Mouse (Mus musculus) intestine, embryonic 16.5 days (tissue): ENCODE results near the gene Stat3. TPM values are rescaled to one million over a fixed set of nuclear protein-coding genes. Genes with fewer than 3 reads are reported as not detected.

Experiments used
- ATAC-seq: fragments of 200-750 bp; cut with Nextera tagmentation; 2 replicates; pipeline ENCODE4 v1.8.0; 2017; ENCODE audit warnings: moderate TSS enrichment, moderate library complexity
- H3K27ac ChIP-seq: fragments of 300-500 bp; sonication (generic); 2 replicates; pipeline ENCODE4 v1.5.1; 2014; ENCODE audit warnings: mild to moderate bottlenecking, low read length
- H3K27me3 ChIP-seq: fragments of 300-500 bp; sonication (generic); replicated peaks from 2 replicates; pipeline ENCODE4 v1.6.1; 2014; ENCODE audit warnings: low read length, control low read depth, mixed read lengths; ENCODE audit not compliant: control insufficient read depth, insufficient read depth
- H3K36me3 ChIP-seq: fragments of 300-500 bp; sonication (generic); 2 replicates; pipeline ENCODE4 v1.6.1; 2014; ENCODE audit warnings: low read length, control low read depth; ENCODE audit not compliant: control insufficient read depth, insufficient read depth
- H3K4me1 ChIP-seq: fragments of 300-500 bp; sonication (generic); 2 replicates; pipeline ENCODE4 v1.6.1; 2014; ENCODE audit warnings: low read length, control low read depth, mixed read lengths; ENCODE audit not compliant: control insufficient read depth, insufficient read depth
- H3K4me2 ChIP-seq: fragments of 300-500 bp; sonication (generic); 2 replicates; pipeline ENCODE4 v1.6.1; 2014; ENCODE audit warnings: low read depth, low read length, control low read depth
- H3K4me3 ChIP-seq: fragments of 300-500 bp; sonication (generic); 2 replicates; pipeline ENCODE4 v1.5.1; 2014; ENCODE audit warnings: mild to moderate bottlenecking, low read length
- H3K9ac ChIP-seq: fragments of 300-500 bp; sonication (generic); 2 replicates; pipeline ENCODE4 v1.6.1; 2014; ENCODE audit warnings: low read depth, low read length
- H3K9me3 ChIP-seq: fragments of 300-500 bp; sonication (generic); 2 replicates; pipeline ENCODE4 v1.6.1; 2016; ENCODE audit warnings: low read length, control low read depth; ENCODE audit not compliant: control insufficient read depth
- WGBS: fragments of 180-500 bp; shearing (Covaris S2); extraction: QIAGEN DNeasy Blood & Tissue Kit; methylation state at CpG from one replicate; pipeline ENCODE4 v1.1.7; 2014; 5-methylcytosine and 5-hydroxymethylcytosine counted together
- polyA plus RNA-seq: library from polyadenylated mRNA; unstranded; fragments of >200 nt; fragmentation: Nextera tagmentation; extraction: Ambion mirVana; gene quantifications from 2 replicates; pipeline ENCODE4 v1.2.1, GENCODE M21; 2015

Gene Stat3
- polyA plus RNA-seq, 1 experiment from 2014 or later, result 48.9 TPM

DNA sequence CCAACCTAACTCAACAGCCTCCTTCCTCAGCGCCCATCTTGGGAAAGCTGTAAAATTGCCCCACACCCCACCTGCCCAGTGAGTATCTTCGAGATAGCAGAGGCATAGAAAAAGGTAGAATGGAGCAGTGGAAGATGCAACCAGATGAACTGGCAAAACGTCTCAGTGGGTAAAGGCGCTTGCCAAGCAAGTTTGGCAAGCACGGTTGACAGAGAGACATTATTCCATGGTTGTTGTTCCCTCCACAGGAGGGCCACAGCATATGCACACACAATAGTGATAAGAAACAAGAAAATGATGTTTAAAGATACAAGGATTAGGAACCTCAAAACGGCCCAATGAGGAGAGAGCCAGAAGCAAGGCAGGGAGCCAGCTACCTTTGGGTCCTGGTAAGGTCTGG is 81.4 kb downstream of the Stat3 start:
- Histone ChIP-seq H3K36me3 (no peaks in the 10 kb centered on the region), H3K4me2 (no peak overlapping the region), H3K9ac (no peak overlapping the region), H3K27ac (no peak overlapping the region), H3K4me3 (no peak overlapping the region), H3K4me1 (peaks cover 12% of the 10 kb centered on the region), H3K27me3 (no peaks in the 10 kb centered on the region), H3K9me3 (no peaks in the 10 kb centered on the region)
- WGBS, result 65% methylated on average over 6 of the region's 6 CpGs
- no peak for ATAC-seq

DNA sequence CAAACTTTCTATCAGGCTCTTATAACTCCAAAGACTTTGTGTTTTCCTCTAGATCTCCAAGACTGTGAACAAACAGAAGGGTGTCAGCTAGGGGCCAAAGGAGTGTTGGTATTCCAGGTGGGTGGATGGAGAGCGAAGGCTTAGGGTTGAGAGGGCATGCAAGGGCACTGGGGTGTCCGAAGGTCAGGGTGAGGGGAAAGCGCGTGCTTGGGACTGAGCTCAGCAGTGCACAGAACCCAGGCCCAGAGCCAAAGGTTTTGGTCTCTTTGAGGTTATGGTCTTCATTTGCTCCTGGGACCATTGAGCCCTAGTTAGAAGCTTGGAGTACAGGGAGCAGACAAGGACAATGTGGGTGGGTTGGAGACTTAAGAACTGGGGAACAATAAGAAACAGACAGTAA is 84.2 kb downstream of the Stat3 start:
- Histone ChIP-seq H3K27me3 (no peaks in the 10 kb centered on the region), H3K4me1 (peaks cover 16% of the 10 kb centered on the region), H3K36me3 (no peaks in the 10 kb centered on the region), H3K4me3 (no peak overlapping the region), H3K9me3 (no peaks in the 10 kb centered on the region), H3K9ac (no peak overlapping the region), H3K4me2 (no peak overlapping the region), H3K27ac (no peak overlapping the region)
- 78% methylated on average over 4 of the region's 4 CpGs for WGBS
- ATAC-seq, result no peak

DNA sequence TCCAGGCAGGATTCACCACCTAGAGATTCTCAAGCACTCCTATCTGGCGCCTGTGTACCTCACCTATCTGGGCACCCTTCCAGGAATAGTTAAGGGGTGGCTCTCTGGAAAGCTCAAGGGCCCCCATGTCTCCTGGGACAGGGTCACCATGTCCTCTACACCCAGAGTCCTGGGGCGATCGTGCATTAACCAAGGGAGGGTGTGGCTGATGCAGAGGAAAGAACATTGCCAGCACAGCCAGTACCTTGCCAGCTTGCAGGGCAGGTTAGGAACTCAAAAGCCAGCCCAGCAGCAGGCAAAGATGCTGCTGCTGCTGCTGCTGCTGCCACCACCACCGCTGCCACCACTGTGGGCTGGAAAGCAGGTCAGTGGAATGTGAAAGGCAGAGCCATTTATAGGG is 85.1 kb downstream of the Stat3 start:
- no peak overlapping the region for H3K27ac ChIP-seq
- 59% methylated on average over 4 of the region's 4 CpGs for WGBS
- peaks cover 13% of the 10 kb centered on the region for H3K4me1 ChIP-seq
- no peak for ATAC-seq
- H3K9me3 ChIP-seq, result no peaks in the 10 kb centered on the region
- H3K27me3 ChIP-seq, result no peaks in the 10 kb centered on the region
- no peaks in the 10 kb centered on the region for H3K36me3 ChIP-seq
- H3K4me3 ChIP-seq, result no peak overlapping the region
- no peak overlapping the region for H3K4me2 ChIP-seq
- no peak overlapping the region for H3K9ac ChIP-seq

GRCm38 (mm10) chr11:100853018-100853417 is 86.3 kb downstream of the Stat3 start:
- WGBS, result 78% methylated on average over 5 of the region's 5 CpGs
- H3K36me3 ChIP-seq, result no peaks in the 10 kb centered on the region

DNA sequence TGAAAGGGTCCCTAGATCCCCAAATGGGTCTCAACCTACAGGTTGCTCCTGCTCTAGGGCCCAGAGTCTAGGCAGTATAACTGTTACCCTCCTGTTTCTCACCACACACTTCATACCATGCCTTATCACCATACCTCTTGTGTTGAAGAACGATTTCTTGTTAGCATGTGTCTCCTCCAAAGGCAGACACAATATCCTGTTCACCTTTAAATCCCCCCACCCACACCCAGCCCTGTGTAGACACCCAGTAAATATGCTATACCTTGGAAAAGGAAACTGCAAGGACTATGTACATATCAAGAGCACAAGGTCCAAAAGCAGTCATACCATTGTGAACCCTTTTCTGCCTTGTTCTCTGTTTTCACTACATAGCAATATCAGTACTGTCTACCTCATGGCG is 87.3 kb downstream of the Stat3 start:
- Histone ChIP-seq H3K9me3 (no peaks in the 10 kb centered on the region), H3K4me1 (peaks cover 19% of the 10 kb centered on the region), H3K27me3 (no peaks in the 10 kb centered on the region), H3K4me3 (no peak overlapping the region), H3K27ac (no peak overlapping the region), H3K4me2 (no peak overlapping the region), H3K36me3 (no peaks in the 10 kb centered on the region), H3K9ac (no peak overlapping the region)
- no peak for ATAC-seq
- 78% methylated on average over 2 of the region's 2 CpGs for WGBS

More at GRCm38 (mm10) chr11:100853018-100853417, 86.3 kb downstream of the Stat3 start:
- H3K4me2 ChIP-seq, result no peak overlapping the region
- no peak overlapping the region for H3K27ac ChIP-seq
- no peak overlapping the region for H3K4me3 ChIP-seq
- H3K9me3 ChIP-seq, result no peaks in the 10 kb centered on the region
- H3K27me3 ChIP-seq, result no peaks in the 10 kb centered on the region
- no peak for ATAC-seq
- H3K9ac ChIP-seq, result no peak overlapping the region
- peaks cover 19% of the 10 kb centered on the region for H3K4me1 ChIP-seq

DNA sequence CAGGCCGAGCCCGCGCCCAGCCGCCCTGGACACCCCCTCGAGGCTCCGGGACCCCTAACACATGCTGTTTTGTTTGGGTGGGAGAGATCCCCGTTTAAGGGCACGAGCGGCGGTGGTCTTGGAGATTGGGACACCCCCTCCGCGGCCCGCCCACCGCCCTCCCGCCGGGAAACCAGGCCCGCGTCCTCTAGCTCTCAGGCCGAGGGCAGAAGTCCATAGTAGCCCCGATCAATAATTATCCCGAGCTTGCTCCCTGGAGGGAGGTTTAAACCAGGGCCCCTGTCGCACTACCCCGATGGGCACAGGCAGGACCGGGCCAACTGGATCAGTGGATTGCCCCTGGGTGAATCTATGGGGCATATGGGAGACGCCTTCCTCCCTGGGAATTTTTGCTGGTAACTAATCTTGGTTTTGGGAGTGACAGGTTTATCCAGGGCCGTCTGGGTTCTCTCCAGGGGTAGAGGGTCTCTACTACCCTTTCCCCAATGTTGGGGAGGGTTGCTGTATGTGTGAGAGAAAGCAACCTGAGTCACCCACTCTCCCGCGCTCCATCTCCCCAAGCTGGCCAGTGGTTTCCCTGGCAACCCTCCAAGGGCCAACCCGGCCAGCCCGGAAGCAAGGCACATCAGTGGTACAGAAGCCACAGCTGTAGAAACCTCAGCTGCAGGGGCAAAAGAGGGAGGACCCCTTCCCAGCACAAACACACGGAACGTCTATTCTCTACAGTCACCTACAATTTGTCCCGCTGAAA is 88.4 kb downstream of the Stat3 start:
- no peaks in the 10 kb centered on the region for H3K9me3 ChIP-seq
- peak overlapping the region; percentile 91 for H3K27ac ChIP-seq
- peak overlapping the region; percentile 73 for H3K4me3 ChIP-seq
- H3K9ac ChIP-seq, result peak overlapping the region; percentile 91
- 2% methylated on average over 33 of the region's 33 CpGs for WGBS
- peak overlapping the region; percentile 87 for H3K4me2 ChIP-seq
- no peaks in the 10 kb centered on the region for H3K27me3 ChIP-seq
- H3K4me1 ChIP-seq, result peaks cover 19% of the 10 kb centered on the region
- ATAC-seq, result peak; percentile 73
- no peaks in the 10 kb centered on the region for H3K36me3 ChIP-seq

DNA sequence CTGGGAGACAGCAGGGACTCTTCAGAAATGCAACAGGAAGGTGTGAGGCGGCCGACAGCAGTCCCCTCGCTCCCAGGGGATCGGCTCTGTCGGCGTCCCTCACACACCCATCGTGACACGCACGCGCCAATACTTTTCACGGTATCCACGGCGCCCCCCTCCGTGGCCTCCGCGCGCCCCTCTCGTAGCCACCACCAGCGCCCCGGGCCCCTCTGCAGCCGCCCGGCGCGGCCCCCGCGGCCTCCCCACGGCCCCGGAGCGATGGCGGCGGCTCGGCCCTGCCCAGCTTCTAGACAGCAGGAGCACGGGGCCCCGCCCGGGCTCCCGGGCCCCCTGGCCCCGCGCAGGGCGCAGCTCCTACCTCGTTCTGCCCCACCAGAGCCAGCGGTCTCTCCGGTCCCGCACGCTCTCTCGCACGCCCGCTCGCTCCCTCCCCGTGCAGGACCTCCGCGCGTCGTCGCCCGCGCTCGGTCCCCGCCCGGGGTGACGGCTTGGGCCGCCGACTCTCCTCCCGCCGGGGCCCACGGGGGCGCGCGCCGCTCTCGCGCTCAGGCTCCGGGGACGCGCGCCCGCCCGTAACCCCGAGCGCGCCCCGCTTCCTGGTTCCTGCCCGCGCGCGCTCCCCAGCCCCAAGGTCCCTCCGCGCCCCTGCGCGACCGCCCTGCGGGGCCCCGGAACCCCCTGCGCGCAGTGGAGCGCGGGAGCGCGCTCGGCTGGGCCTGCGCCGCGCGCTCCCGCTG is 89.1 kb downstream of the Stat3 start, which contains the start of gene Stat5b:
TSS of gene Stat5b (minus strand) at position 687 of the 740 bp plus-strand sequence.
- H3K27ac ChIP-seq, result peak within 1 kb of the TSS; percentile 91

DNA sequence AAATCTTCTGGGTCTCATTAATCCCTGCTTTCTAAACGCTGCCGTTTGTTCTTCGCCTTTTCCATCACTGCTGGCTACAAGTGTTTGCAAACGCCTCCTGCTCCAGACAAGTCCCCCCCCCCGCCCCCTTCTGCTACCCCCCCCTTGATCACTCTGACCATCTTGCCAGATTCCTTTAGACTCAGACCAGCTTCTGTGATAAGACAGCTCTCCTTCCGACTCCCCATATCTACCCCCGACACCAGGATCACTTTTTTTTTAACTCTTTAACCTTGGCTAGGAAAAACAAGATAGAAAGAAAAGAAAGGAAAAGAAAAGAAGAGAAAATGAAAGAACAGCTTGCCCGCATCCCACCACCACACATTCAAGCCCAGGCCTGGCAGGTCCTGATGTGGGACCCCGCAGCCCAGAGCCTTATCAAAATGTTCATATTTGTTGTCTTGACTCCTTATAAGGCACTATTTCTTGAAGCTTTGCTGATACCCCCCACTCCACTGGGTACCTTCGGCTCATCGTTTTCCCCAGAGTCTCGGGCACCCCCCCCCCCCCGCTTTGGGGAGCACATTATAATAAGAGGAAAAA is 89.8 kb downstream of the Stat3 start:
- Histone ChIP-seq H3K9me3 (no peaks in the 10 kb centered on the region), H3K36me3 (no peaks in the 10 kb centered on the region), H3K4me3 (peak overlapping the region; percentile 73), H3K4me2 (peak overlapping the region; percentile 87), H3K9ac (peak overlapping the region; percentile 91), H3K4me1 (peaks cover 19% of the 10 kb centered on the region), H3K27ac (peak overlapping the region; percentile 91), H3K27me3 (no peaks in the 10 kb centered on the region)
- ATAC-seq, result peak; percentile 0; the same call in 1 of the 2 replicates
- 3% methylated on average over 13 of the region's 13 CpGs for WGBS

More for the DNA sequence above, 89.1 kb downstream of the Stat3 start, which contains the start of gene Stat5b:
- no peaks in the 10 kb centered on the region for H3K27me3 ChIP-seq
- H3K36me3 ChIP-seq, result no peaks in the 10 kb centered on the region
- H3K4me1 ChIP-seq, result peaks cover 19% of the 10 kb centered on the region
- peak within 1 kb of the TSS; percentile 91 for H3K9ac ChIP-seq
- peak within 1 kb of the TSS; percentile 73 for H3K4me3 ChIP-seq
- H3K9me3 ChIP-seq, result no peaks in the 10 kb centered on the region
- under 1% methylated on average over 98 of the region's 104 CpGs for WGBS
- H3K4me2 ChIP-seq, result peak within 1 kb of the TSS; percentile 87
- peak; percentile 89 for ATAC-seq

- peak overlapping the region; percentile 91; the same call in 1 of the 2 replicates for H3K9ac ChIP-seq
- no peaks in the 10 kb centered on the region for H3K9me3 ChIP-seq
- peaks cover 16% of the 10 kb centered on the region for H3K4me1 ChIP-seq
- no peak overlapping the region for H3K27ac ChIP-seq
- no peaks in the 10 kb centered on the region for H3K27me3 ChIP-seq
- H3K36me3 ChIP-seq, result no peaks in the 10 kb centered on the region
- ATAC-seq, result no peak
- peak overlapping the region; percentile 87 for H3K4me2 ChIP-seq
- H3K4me3 ChIP-seq, result peak overlapping the region; percentile 73
- WGBS, result 66% methylated on average over 6 of the region's 6 CpGs
Observed at GRCm38 (mm10) chr11:100848789-100849379, 90.5 kb downstream of the Stat3 start.
